Mouse (Mus musculus): ENCODE results near the gene Rpl37a. TPM values are rescaled to one million over a fixed set of nuclear protein-coding genes. Genes with fewer than 3 reads are reported as not detected.

The Rpl37a gene
- 20.1 and 25.7 TPM in 2 replicates for polyA plus RNA-seq (2012)

GRCm38 (mm10) chr1:72710753-72711653 is at the start of gene Rpl37a:
TSS of gene Rpl37a (plus strand) at chr1:72711290.
- no peak for TF ChIP-seq TAL1 (IDR thresholded peaks at IDR 0.05; ENCODE audit: low read length)
- no peak for TF ChIP-seq GATA1 (IDR thresholded peaks at IDR 0.05; ENCODE audit: low read length)
- Histone ChIP-seq H3K36me3 (ENCODE audit: control insufficient read depth) (peaks cover 36% of the 10 kb centered on the region), H3K4me1 (ENCODE audit: control insufficient read depth) (peaks cover 24% of the 10 kb centered on the region), H3K9me3 (ENCODE audit: control insufficient read depth, low read length) (no peaks in the 10 kb centered on the region), H3K27me3 (ENCODE audit: control insufficient read depth) (no peaks in the 10 kb centered on the region), H3K4me3 (replicated peaks) (peak within 1 kb of the TSS; percentile 70)

GRCm38 (mm10) chr1:72673070-72673469 is 38.0 kb upstream of the Rpl37a start:
- no peaks in the 10 kb centered on the region for H3K4me1 ChIP-seq (ENCODE audit: control insufficient read depth)
- no peaks in the 10 kb centered on the region for H3K36me3 ChIP-seq (ENCODE audit: control insufficient read depth)
- no peaks in the 10 kb centered on the region for H3K27me3 ChIP-seq (ENCODE audit: control insufficient read depth)
- H3K4me3 ChIP-seq (replicated peaks) = no peak overlapping the region
- no peaks in the 10 kb centered on the region for H3K9me3 ChIP-seq (ENCODE audit: control insufficient read depth, low read length)
- TF ChIP-seq GATA1 (IDR thresholded peaks at IDR 0.05; ENCODE audit: low read length) (no peak), TAL1 (IDR thresholded peaks at IDR 0.05; ENCODE audit: low read length) (no peak)

- no peak overlapping the region for H3K4me3 ChIP-seq (replicated peaks)
- no peaks in the 10 kb centered on the region for H3K27me3 ChIP-seq (ENCODE audit: control insufficient read depth)
- no peaks in the 10 kb centered on the region for H3K36me3 ChIP-seq (ENCODE audit: control insufficient read depth)
- no peaks in the 10 kb centered on the region for H3K9me3 ChIP-seq (ENCODE audit: control insufficient read depth, low read length)
- TF ChIP-seq GATA1 (IDR thresholded peaks at IDR 0.05; ENCODE audit: low read length) = no peak
- no peak for TF ChIP-seq TAL1 (IDR thresholded peaks at IDR 0.05; ENCODE audit: low read length)
- no peaks in the 10 kb centered on the region for H3K4me1 ChIP-seq (ENCODE audit: control insufficient read depth)
These were observed 14.8 kb upstream of the Rpl37a start for GRCm38 (mm10) chr1:72696256-72696655.

GRCm38 (mm10) chr1:72698651-72699050 is 12.4 kb upstream of the Rpl37a start:
- TF ChIP-seq GATA1 (IDR thresholded peaks at IDR 0.05; ENCODE audit: low read length) (no peak), TAL1 (IDR thresholded peaks at IDR 0.05; ENCODE audit: low read length) (no peak)
- H3K4me3 ChIP-seq (replicated peaks) = no peak overlapping the region
- H3K9me3 ChIP-seq (ENCODE audit: control insufficient read depth, low read length) = no peaks in the 10 kb centered on the region
- no peaks in the 10 kb centered on the region for H3K4me1 ChIP-seq (ENCODE audit: control insufficient read depth)
- H3K27me3 ChIP-seq (ENCODE audit: control insufficient read depth) = no peaks in the 10 kb centered on the region
- no peaks in the 10 kb centered on the region for H3K36me3 ChIP-seq (ENCODE audit: control insufficient read depth)

DNA sequence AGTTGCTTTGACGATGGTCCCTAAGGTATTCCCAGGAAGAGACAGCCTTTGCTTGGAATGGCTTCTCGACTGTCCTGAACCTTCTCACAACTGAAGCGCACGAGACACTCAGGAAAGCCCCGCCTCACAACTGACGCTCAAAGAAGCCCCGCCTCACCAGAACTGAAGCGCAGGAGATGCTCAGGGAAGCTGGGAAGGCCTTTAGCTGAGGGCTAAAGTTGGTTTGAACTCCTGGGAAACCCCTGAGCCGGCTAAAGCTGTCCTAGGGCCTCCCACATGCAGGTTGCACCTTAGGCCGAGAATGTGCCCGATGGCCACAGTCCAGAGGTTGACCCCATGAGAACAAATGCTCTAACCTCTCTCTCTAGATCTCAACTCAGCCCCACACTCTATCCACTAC is 10.6 kb upstream of the Rpl37a start, which contains the start of gene Ankar:
Ankar (minus strand) TSS at position 101 of the 400 bp plus-strand sequence.
- Histone ChIP-seq H3K4me3 (replicated peaks) (no peak within 1 kb of the TSS), H3K27me3 (ENCODE audit: control insufficient read depth) (no peaks in the 10 kb centered on the region), H3K4me1 (ENCODE audit: control insufficient read depth) (no peaks in the 10 kb centered on the region), H3K36me3 (ENCODE audit: control insufficient read depth) (no peaks in the 10 kb centered on the region), H3K9me3 (ENCODE audit: control insufficient read depth, low read length) (no peaks in the 10 kb centered on the region)
- TF ChIP-seq GATA1 (IDR thresholded peaks at IDR 0.05; ENCODE audit: low read length) (no peak), TAL1 (IDR thresholded peaks at IDR 0.05; ENCODE audit: low read length) (no peak)

DNA sequence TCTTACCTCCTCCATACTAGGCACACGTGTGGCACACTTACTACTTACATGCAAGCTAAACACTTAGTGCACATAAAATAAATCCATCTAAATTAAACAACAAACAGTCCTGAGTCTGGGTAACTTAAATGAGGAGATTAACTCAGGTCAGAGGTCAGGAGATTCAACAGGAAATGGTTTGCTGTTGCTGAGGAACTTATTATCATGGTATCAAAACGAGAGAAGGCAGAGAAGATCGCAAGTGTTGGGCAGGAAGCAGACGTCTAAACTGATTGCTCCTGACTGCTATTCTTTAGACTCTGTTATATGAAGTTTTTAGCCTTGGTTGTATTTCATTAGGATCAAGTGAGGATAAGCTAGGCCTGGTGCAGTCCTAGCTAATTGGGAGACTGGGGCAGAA is 3.6 kb upstream of the Rpl37a start:
- TF ChIP-seq TAL1 (IDR thresholded peaks at IDR 0.05; ENCODE audit: low read length) = no peak
- TF ChIP-seq GATA1 (IDR thresholded peaks at IDR 0.05; ENCODE audit: low read length) = no peak
- Histone ChIP-seq H3K36me3 (ENCODE audit: control insufficient read depth) (peaks cover 1% of the 10 kb centered on the region), H3K27me3 (ENCODE audit: control insufficient read depth) (no peaks in the 10 kb centered on the region), H3K4me1 (ENCODE audit: control insufficient read depth) (peaks cover 13% of the 10 kb centered on the region), H3K4me3 (replicated peaks) (no peak overlapping the region), H3K9me3 (ENCODE audit: control insufficient read depth, low read length) (no peaks in the 10 kb centered on the region)

DNA sequence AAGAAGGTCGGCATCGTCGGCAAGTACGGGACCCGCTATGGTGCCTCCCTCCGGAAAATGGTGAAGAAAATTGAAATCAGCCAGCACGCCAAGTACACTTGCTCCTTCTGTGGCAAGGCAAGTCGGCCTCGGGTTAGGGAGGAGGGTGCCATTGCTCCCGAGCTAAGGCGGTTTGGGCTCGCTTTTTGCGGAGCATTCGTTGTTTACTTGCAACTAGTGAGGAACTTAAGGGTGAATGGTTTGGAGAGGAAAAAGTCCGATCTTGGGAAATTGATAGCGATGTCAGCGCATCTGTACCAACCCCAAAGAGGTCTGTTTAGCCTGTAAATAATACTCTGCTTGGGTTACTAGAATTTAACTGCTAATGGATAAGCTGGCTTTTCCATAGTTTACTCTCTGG is 594 bp downstream of the Rpl37a start:
- peak overlapping the region; percentile 70 for H3K4me3 ChIP-seq (replicated peaks)
- H3K9me3 ChIP-seq (ENCODE audit: control insufficient read depth, low read length) = no peaks in the 10 kb centered on the region
- peaks cover 26% of the 10 kb centered on the region for H3K4me1 ChIP-seq (ENCODE audit: control insufficient read depth)
- peaks cover 42% of the 10 kb centered on the region for H3K36me3 ChIP-seq (ENCODE audit: control insufficient read depth)
- no peaks in the 10 kb centered on the region for H3K27me3 ChIP-seq (ENCODE audit: control insufficient read depth)
- TF ChIP-seq GATA1 (IDR thresholded peaks at IDR 0.05; ENCODE audit: low read length) = no peak
- TF ChIP-seq TAL1 (IDR thresholded peaks at IDR 0.05; ENCODE audit: low read length) = no peak

DNA sequence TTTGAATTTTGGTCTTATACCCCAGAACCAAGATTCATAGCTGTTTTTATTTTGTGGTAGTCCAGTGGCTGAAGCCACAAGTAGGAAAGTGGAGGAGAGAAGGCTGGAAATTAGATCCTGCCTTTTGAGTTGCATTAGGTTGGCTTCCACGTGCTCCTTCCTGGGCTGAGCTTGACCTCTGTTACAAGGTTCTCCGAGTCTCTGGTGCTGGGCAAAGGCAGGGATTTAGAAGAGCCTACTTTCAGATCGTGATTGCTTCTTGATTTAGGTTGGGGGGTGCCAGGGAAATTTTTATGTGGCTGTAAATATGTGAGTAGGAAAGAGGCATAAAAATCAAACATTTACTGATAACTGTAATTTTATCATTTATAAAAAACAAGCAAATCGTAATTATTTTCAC is 3.5 kb downstream of the Rpl37a start:
- Histone ChIP-seq H3K4me3 (replicated peaks) (no peak overlapping the region), H3K9me3 (ENCODE audit: control insufficient read depth, low read length) (no peaks in the 10 kb centered on the region), H3K36me3 (ENCODE audit: control insufficient read depth) (peaks cover 58% of the 10 kb centered on the region), H3K27me3 (ENCODE audit: control insufficient read depth) (no peaks in the 10 kb centered on the region), H3K4me1 (ENCODE audit: control insufficient read depth) (peaks cover 24% of the 10 kb centered on the region)
- no peak for TF ChIP-seq GATA1 (IDR thresholded peaks at IDR 0.05; ENCODE audit: low read length)
- no peak for TF ChIP-seq TAL1 (IDR thresholded peaks at IDR 0.05; ENCODE audit: low read length)

GRCm38 (mm10) chr1:72715065-72715464 is 4.0 kb downstream of the Rpl37a start:
- H3K4me3 ChIP-seq (replicated peaks) = no peak overlapping the region

More at GRCm38 (mm10) chr1:72715065-72715464, 4.0 kb downstream of the Rpl37a start:
- TF ChIP-seq GATA1 (IDR thresholded peaks at IDR 0.05; ENCODE audit: low read length) (no peak), TAL1 (IDR thresholded peaks at IDR 0.05; ENCODE audit: low read length) (no peak)
- Histone ChIP-seq H3K36me3 (ENCODE audit: control insufficient read depth) (peaks cover 60% of the 10 kb centered on the region), H3K9me3 (ENCODE audit: control insufficient read depth, low read length) (no peaks in the 10 kb centered on the region), H3K4me1 (ENCODE audit: control insufficient read depth) (peaks cover 22% of the 10 kb centered on the region), H3K27me3 (ENCODE audit: control insufficient read depth) (no peaks in the 10 kb centered on the region)

Measured in erythroblast, embryonic 14.5 days (primary cell).